8 mouse cellular contexts compared by ENCODE assay signal in genomic region chr8:113984845-113985244, GRCm38 (mm10).
DNase-seq lines count a peak whose midpoint lies in the region; ATAC-seq lines count a peak whose summit lies in the region.

No protein-coding gene starts in this region.

- no peaks in the 10 kb centered on the region for H3K9me3 ChIP-seq in forebrain, embryonic 15.5 days
- no peaks in the 10 kb centered on the region for H3K9me3 ChIP-seq in limb, embryonic 10.5 days (replicated peaks)
- H3K9me3 ChIP-seq in neural tube, embryonic 13.5 days = no peaks in the 10 kb centered on the region

- H3K9ac ChIP-seq in forebrain, embryonic 15.5 days (replicated peaks) = no peak overlapping the region
- H3K9ac ChIP-seq in neural tube, embryonic 13.5 days = no peak overlapping the region

- no peak overlapping the region for H3K4me3 ChIP-seq in forebrain, embryonic 15.5 days
- H3K4me3 ChIP-seq in limb, embryonic 10.5 days = no peak overlapping the region
- H3K4me3 ChIP-seq in neural tube, embryonic 13.5 days = no peak overlapping the region

- H3K36me3 ChIP-seq in forebrain, embryonic 15.5 days = no peaks in the 10 kb centered on the region
- no peaks in the 10 kb centered on the region for H3K36me3 ChIP-seq in limb, embryonic 10.5 days
- no peaks in the 10 kb centered on the region for H3K36me3 ChIP-seq in neural tube, embryonic 13.5 days

- peak; percentile 27 to 47 for DNase-seq in urinary bladder, adult 18-20 months (ENCODE audit: low spot score in 2 of 2)
- no peak for DNase-seq in urinary bladder, postnatal 10 days (ENCODE audit: low spot score)
- peak; percentile 70 to 83 for DNase-seq in cerebellum, adult 18-20 months
- DNase-seq in kidney, adult 8-10 months = peak; percentile 43 to 57
- DNase-seq in limb, embryonic 10.5 days (ENCODE audit: low spot score) = peak; percentile 85
- DNase-seq in urinary bladder, postnatal 14 days (ENCODE audit: low spot score) = peak; percentile 56

- H3K4me1 ChIP-seq in forebrain, embryonic 15.5 days = peaks cover 4% of the 10 kb centered on the region; the same call in 1 of the 2 replicates
- H3K4me1 ChIP-seq in limb, embryonic 10.5 days = peaks cover 55% of the 10 kb centered on the region
- peaks cover 15% of the 10 kb centered on the region for H3K4me1 ChIP-seq in neural tube, embryonic 13.5 days (replicated peaks)

- WGBS in forebrain, embryonic 15.5 days = 14% methylated on average over 10 of the region's 10 CpGs
- WGBS in limb, embryonic 10.5 days = 8% methylated on average over 10 of the region's 10 CpGs
- WGBS in neural tube, embryonic 13.5 days = 9% methylated on average over 10 of the region's 10 CpGs

- no peak overlapping the region for H3K4me2 ChIP-seq in forebrain, embryonic 15.5 days (replicated peaks)
- H3K4me2 ChIP-seq in neural tube, embryonic 13.5 days = peak overlapping the region; percentile 1; the same call in 1 of the 2 replicates

- peak; percentile 51 for ATAC-seq in forebrain, embryonic 15.5 days (replicated peaks)
- no peak for ATAC-seq in neural tube, embryonic 13.5 days (ENCODE audit: low read depth)

- no peak overlapping the region for H3K27ac ChIP-seq in forebrain, embryonic 15.5 days (replicated peaks)
- peak overlapping the region; percentile 50; the same call in 1 of the 2 replicates for H3K27ac ChIP-seq in limb, embryonic 10.5 days
- no peak overlapping the region for H3K27ac ChIP-seq in neural tube, embryonic 13.5 days (replicated peaks)

- H3K27me3 ChIP-seq in forebrain, embryonic 15.5 days = no peaks in the 10 kb centered on the region
- H3K27me3 ChIP-seq in limb, embryonic 10.5 days (ENCODE audit: low read depth, poor library complexity, severe bottlenecking) = peaks cover 56% of the 10 kb centered on the region
- H3K27me3 ChIP-seq in neural tube, embryonic 13.5 days = peaks cover 10% of the 10 kb centered on the region
